Mouse (Mus musculus): Measurements from ENCODE around the gene Trip12.
A peak's percentile ranks its signal among the peaks of the same experiment; 100 is the strongest.

Trip12 gene

GRCm38 (mm10) chr1:84859597-84859996 lies 19.3 kb upstream of the Trip12 start:
- DNase-seq, result no peak

- DNase-seq, result no peak
Observed at GRCm38 (mm10) chr1:84855756-84856155, 15.4 kb upstream of the Trip12 start.

- no peak for DNase-seq
Observed at GRCm38 (mm10) chr1:84854966-84855365, 14.7 kb upstream of the Trip12 start.

GRCm38 (mm10) chr1:84853721-84854120 lies 13.4 kb upstream of the Trip12 start:
- no peak for DNase-seq

GRCm38 (mm10) chr1:84851512-84852235 lies 11.4 kb upstream of the Trip12 start:
- DNase-seq, result no peak

GRCm38 (mm10) chr1:84850471-84850870 lies 10.2 kb upstream of the Trip12 start:
- DNase-seq, result no peak

- no peak for DNase-seq
Observed at GRCm38 (mm10) chr1:84849804-84850203, 9.5 kb upstream of the Trip12 start.

- DNase-seq, result no peak
Observed at GRCm38 (mm10) chr1:84848801-84849455, 8.6 kb upstream of the Trip12 start.

GRCm38 (mm10) chr1:84848335-84848734 lies 8.0 kb upstream of the Trip12 start:
- DNase-seq, result no peak

GRCm38 (mm10) chr1:84847698-84848097 lies 7.4 kb upstream of the Trip12 start:
- no peak for DNase-seq

- DNase-seq, result no peak
Observed at GRCm38 (mm10) chr1:84843366-84843765, 3.0 kb upstream of the Trip12 start.

GRCm38 (mm10) chr1:84841061-84841460 lies 745 bp upstream of the Trip12 start:
- no peak for DNase-seq

- peak; percentile 97 for DNase-seq
Observed at GRCm38 (mm10) chr1:84839309-84840017, 853 bp downstream of the Trip12 start, which contains the start of gene Fbxo36. Gene Fbxo36, plus strand, starts transcription at chr1:84839841.

GRCm38 (mm10) chr1:84838621-84839151 lies 1.6 kb downstream of the Trip12 start:
- DNase-seq, result peak; percentile 86

GRCm38 (mm10) chr1:84838156-84838555 lies 2.2 kb downstream of the Trip12 start:
- DNase-seq, result no peak

- DNase-seq, result no peak
Observed at GRCm38 (mm10) chr1:84837523-84838145, 2.7 kb downstream of the Trip12 start.

- no peak for DNase-seq
Observed at GRCm38 (mm10) chr1:84825091-84825490, 15.2 kb downstream of the Trip12 start.

GRCm38 (mm10) chr1:84817596-84817995 lies 22.7 kb downstream of the Trip12 start:
- DNase-seq, result no peak

- DNase-seq, result no peak
Observed at GRCm38 (mm10) chr1:84803788-84804187, 36.5 kb downstream of the Trip12 start.

- DNase-seq, result no peak
Observed at GRCm38 (mm10) chr1:84799166-84799565, 41.1 kb downstream of the Trip12 start.

- no peak for DNase-seq
Observed at GRCm38 (mm10) chr1:84795335-84795734, 45.0 kb downstream of the Trip12 start.

- DNase-seq, result no peak
Observed at GRCm38 (mm10) chr1:84791393-84791792, 48.9 kb downstream of the Trip12 start.

- DNase-seq, result no peak
Observed at GRCm38 (mm10) chr1:84780630-84781029, 59.7 kb downstream of the Trip12 start.

All from lung, postnatal 10 days (tissue).